Mouse (Mus musculus): Measurements from ENCODE around the gene Rpa3.

Gene Rpa3

GRCm38 (mm10) chr6:8259004-8259666 is at the start of gene Rpa3, which contains the start of the genes Umad1 and Gm45062:
TSS of gene Rpa3 (minus strand) at chr6:8259173.
TSS of gene Umad1 (plus strand) at chr6:8259288.
TSS of gene Gm45062 (plus strand) at chr6:8259450.
- peak; percentile 99 for DNase-seq (ENCODE audit: low read depth, low spot score)

- no peak for DNase-seq (ENCODE audit: low read depth, low spot score)
Observed at GRCm38 (mm10) chr6:8307878-8308775, 49.2 kb upstream of the Rpa3 start.

- DNase-seq (ENCODE audit: low read depth, low spot score): no peak
Observed at GRCm38 (mm10) chr6:8299066-8299863, 40.3 kb upstream of the Rpa3 start.

GRCm38 (mm10) chr6:8294048-8294784 is 35.2 kb upstream of the Rpa3 start:
- DNase-seq (ENCODE audit: low read depth, low spot score): peak; percentile 45

- no peak for DNase-seq (ENCODE audit: low read depth, low spot score)
Observed at GRCm38 (mm10) chr6:8288755-8289580, 30.0 kb upstream of the Rpa3 start.

GRCm38 (mm10) chr6:8286146-8286545 is 27.2 kb upstream of the Rpa3 start:
- no peak for DNase-seq (ENCODE audit: low read depth, low spot score)

- no peak for DNase-seq (ENCODE audit: low read depth, low spot score)
Observed at GRCm38 (mm10) chr6:8285401-8285960, 26.5 kb upstream of the Rpa3 start.

GRCm38 (mm10) chr6:8283255-8283654 is 24.3 kb upstream of the Rpa3 start:
- DNase-seq (ENCODE audit: low read depth, low spot score): no peak

- DNase-seq (ENCODE audit: low read depth, low spot score): peak; percentile 33
Observed at GRCm38 (mm10) chr6:8278426-8279002, 19.5 kb upstream of the Rpa3 start.

GRCm38 (mm10) chr6:8276431-8276830 is 17.5 kb upstream of the Rpa3 start:
- no peak for DNase-seq (ENCODE audit: low read depth, low spot score)

GRCm38 (mm10) chr6:8275098-8275497 is 16.1 kb upstream of the Rpa3 start:
- DNase-seq (ENCODE audit: low read depth, low spot score): peak; percentile 46

- peak; percentile 54 for DNase-seq (ENCODE audit: low read depth, low spot score)
Observed at GRCm38 (mm10) chr6:8274387-8275054, 15.5 kb upstream of the Rpa3 start.

- no peak for DNase-seq (ENCODE audit: low read depth, low spot score)
Observed at GRCm38 (mm10) chr6:8271047-8271446, 12.1 kb upstream of the Rpa3 start.

- DNase-seq (ENCODE audit: low read depth, low spot score): no peak
Observed at GRCm38 (mm10) chr6:8259667-8260044, 683 bp upstream of the Rpa3 start.

GRCm38 (mm10) chr6:8258316-8258715 is 657 bp downstream of the Rpa3 start:
- DNase-seq (ENCODE audit: low read depth, low spot score): no peak

- no peak for DNase-seq (ENCODE audit: low read depth, low spot score)
Observed at GRCm38 (mm10) chr6:8228596-8228995, 30.4 kb downstream of the Rpa3 start.

GRCm38 (mm10) chr6:8227035-8227434 is 31.9 kb downstream of the Rpa3 start:
- DNase-seq (ENCODE audit: low read depth, low spot score): no peak

GRCm38 (mm10) chr6:8210661-8211060 is 48.3 kb downstream of the Rpa3 start:
- no peak for DNase-seq (ENCODE audit: low read depth, low spot score)

GRCm38 (mm10) chr6:8209866-8210186 is 49.1 kb downstream of the Rpa3 start:
- DNase-seq (ENCODE audit: low read depth, low spot score): no peak
